Mouse (Mus musculus) MEL (cell line): ENCODE data around the gene Cactin. TPM values are rescaled to one million over a fixed set of nuclear protein-coding genes. Genes with fewer than 3 reads are reported as not detected.
A peak's percentile ranks its signal among the peaks of the same experiment; 100 is the strongest.

Source experiments
- DNase-seq: peaks from one replicate; pipeline ENCODE4 v3.0.0; 2011; ENCODE audit warnings: low read depth, low spot score
- H3K27ac ChIP-seq: 2 replicates; pipeline ENCODE4 v1.5.1; 2012; ENCODE audit warnings: low read depth, mild to moderate bottlenecking, control low read depth, low read length, moderate library complexity; ENCODE audit not compliant: control insufficient read depth
- H3K27me3 ChIP-seq, 2 experiments: fragments of 150-350 bp in 1 of 2; sonication (generic) in 1 of 2; 2 replicates each; pipeline ENCODE4 v1.6.1; 2012; ENCODE audit warnings: low read length in 2 of 2, mild to moderate bottlenecking in 2 of 2, improper control_type of control experiment in 1 of 2, moderate library complexity in 1 of 2; ENCODE audit not compliant: insufficient read depth in 2 of 2, control insufficient read depth in 1 of 2
- H3K36me3 ChIP-seq, 2 experiments: 2 replicates each; pipeline ENCODE4 v1.6.1; 2012 to 2014; ENCODE audit warnings: low read length in 2 of 2, improper control_type of control experiment in 1 of 2, inconsistent platforms in 1 of 2, mild to moderate bottlenecking in 1 of 2; ENCODE audit not compliant: insufficient read depth in 2 of 2, control insufficient read depth in 1 of 2
- H3K4me1 ChIP-seq, 2 experiments: fragments of 150-350 bp in 1 of 2; sonication (generic) in 1 of 2; 2 replicates each; pipeline ENCODE4 v1.6.1; 2012; ENCODE audit warnings: low read length in 2 of 2, improper control_type of control experiment in 1 of 2, mild to moderate bottlenecking in 1 of 2; ENCODE audit not compliant: insufficient read depth in 2 of 2, control insufficient read depth in 1 of 2
- H3K4me3 ChIP-seq, 2 experiments: fragments of 150-350 bp in 1 of 2; sonication (generic) in 1 of 2; 2 replicates each; pipeline ENCODE4 v1.5.1; 2012; ENCODE audit warnings: low read depth in 2 of 2, low read length in 2 of 2, mild to moderate bottlenecking in 2 of 2, moderate library complexity in 2 of 2, control low read depth in 1 of 2, improper control_type of control experiment in 1 of 2; ENCODE audit not compliant: control insufficient read depth in 1 of 2, insufficient read depth in 1 of 2
- H3K79me2 ChIP-seq: 2 replicates; pipeline ENCODE4 v1.6.1; 2012; ENCODE audit warnings: mild to moderate bottlenecking, low read length, moderate library complexity; ENCODE audit not compliant: control insufficient read depth, poor library complexity, insufficient read depth
- H3K9ac ChIP-seq: 2 replicates; pipeline ENCODE4 v1.6.1; 2012; ENCODE audit warnings: low read depth, mild to moderate bottlenecking, control low read depth, low read length, moderate library complexity; ENCODE audit not compliant: control insufficient read depth, poor library complexity, severe bottlenecking
- H3K9me3 ChIP-seq: fragments of 150-350 bp; sonication (generic); replicated peaks from 2 replicates; pipeline ENCODE4 v1.6.1; 2012; ENCODE audit warnings: mild to moderate bottlenecking, low read length, improper control_type of control experiment, moderate library complexity; ENCODE audit not compliant: insufficient read depth
- CTCF ChIP-seq, 3 experiments: IDR thresholded peaks in 2 of 3; conservative IDR thresholded peaks in 1 of 3; 2 replicates each; pipeline ENCODE4 v1.5.1; 2011 to 2012; ENCODE audit warnings: low read length in 3 of 3, low read depth in 2 of 3, mild to moderate bottlenecking in 2 of 3, improper control_type of control experiment in 1 of 3, inconsistent platforms in 1 of 3, mixed read lengths in 1 of 3, moderate library complexity in 1 of 3; ENCODE audit not compliant: control insufficient read depth in 1 of 3, insufficient read depth in 1 of 3, poor library complexity in 1 of 3, severe bottlenecking in 1 of 3
- E2F4 ChIP-seq: IDR thresholded peaks from 2 replicates; pipeline ENCODE4 v1.6.1; 2011; ENCODE audit warnings: low read depth, low read length, improper control_type of control experiment, borderline replicate concordance
- EP300 ChIP-seq, 2 experiments: IDR thresholded peaks; 2 replicates each; pipeline ENCODE4 v1.6.1; 2011; ENCODE audit warnings: improper control_type of control experiment in 2 of 2, low read length in 2 of 2, low read depth in 1 of 2, mild to moderate bottlenecking in 1 of 2
- ETS1 ChIP-seq: IDR thresholded peaks from 2 replicates; pipeline ENCODE4 v1.6.1; 2012; ENCODE audit warnings: low read depth, mild to moderate bottlenecking, inconsistent platforms, low read length, improper control_type of control experiment, moderate library complexity
- GATA1 ChIP-seq: IDR thresholded peaks from 2 replicates; pipeline ENCODE4 v1.6.1; 2011; ENCODE audit warnings: low read depth, low read length, improper control_type of control experiment
- MAX ChIP-seq: IDR thresholded peaks from 2 replicates; pipeline ENCODE4 v1.6.1; 2011; ENCODE audit warnings: low read length, improper control_type of control experiment
- NRF1 ChIP-seq: IDR thresholded peaks from 2 replicates; pipeline ENCODE4 v1.6.1; 2014; ENCODE audit warnings: low read depth, mild to moderate bottlenecking, inconsistent platforms, low read length, improper control_type of control experiment, moderate library complexity; ENCODE audit not compliant: poor library complexity, insufficient read depth, severe bottlenecking
- POLR2AphosphoS2 ChIP-seq: IDR thresholded peaks from 2 replicates; pipeline ENCODE4 v1.6.1; 2011; ENCODE audit warnings: low read length, improper control_type of control experiment
- RCOR1 ChIP-seq: IDR thresholded peaks from 2 replicates; pipeline ENCODE4 v1.6.1; 2012; ENCODE audit warnings: low read depth, mild to moderate bottlenecking, inconsistent platforms, low read length, improper control_type of control experiment
- SIN3A ChIP-seq: IDR thresholded peaks from 2 replicates; pipeline ENCODE4 v1.6.1; 2012; ENCODE audit warnings: low read length, improper control_type of control experiment, inconsistent platforms
- SMC3 ChIP-seq: IDR thresholded peaks from 2 replicates; pipeline ENCODE4 v1.6.1; 2011; ENCODE audit warnings: low read depth, low read length, improper control_type of control experiment
- ZKSCAN1 ChIP-seq: IDR thresholded peaks from 2 replicates; pipeline ENCODE4 v1.6.1; 2012; ENCODE audit warnings: low read depth, mild to moderate bottlenecking, inconsistent platforms, low read length, improper control_type of control experiment, moderate library complexity
- ZNF384 ChIP-seq: IDR thresholded peaks from 2 replicates; pipeline ENCODE4 v1.6.1; 2012; ENCODE audit warnings: low read depth, mild to moderate bottlenecking, inconsistent platforms, low read length, improper control_type of control experiment
- polyA plus RNA-seq, 2 experiments: library from polyadenylated mRNA; stranded (reverse) in 1 of 2; unstranded in 1 of 2; fragments of >175 nt in 1 of 2; fragments of >200 nt in 1 of 2; gene quantifications; 2 replicates each; pipeline versions ENCODE4 v1.2.1 to v1.2.4; 2012; ENCODE audit warnings: low replicate concordance in 2 of 2, low read depth in 1 of 2; ENCODE audit not compliant: insufficient read length in 2 of 2, insufficient read depth in 1 of 2, missing spikeins in 1 of 2
- total RNA-seq: library from RNA; depleted of rRNA; stranded (reverse); fragments of 300-350 nt; gene quantifications from 2 replicates; pipeline ENCODE4 v1.2.3, GENCODE M21; 2012

Gene Cactin
- total and polyA plus RNA-seq, 3 experiments, result 47.6 to 66.8 TPM; not detected in 1

- H3K27me3 ChIP-seq, result no peaks in the 10 kb centered on the region
- H3K4me1 ChIP-seq, result peaks cover 8 to 11% of the 10 kb centered on the region in 2 experiments; a peak in 3 of 4 replicates
- peak; percentile 75 for DNase-seq
- H3K4me3 ChIP-seq, result peak overlapping the region in 1 of 2 experiments; percentile 9; a peak in 1 of 4 replicates
- H3K27ac ChIP-seq, result no peak overlapping the region; the same call in 1 of the 2 replicates
- no peaks in the 10 kb centered on the region; a peak in 1 of 4 replicates for H3K36me3 ChIP-seq
- no peak overlapping the region; the same call in 1 of the 2 replicates for H3K9ac ChIP-seq
- H3K79me2 ChIP-seq, result no peaks in the 10 kb centered on the region
- TF ChIP-seq ETS1 (peak; percentile 29; the same call in 1 of the 2 replicates), E2F4 (no peak), SMC3 (peak; percentile 35), CTCF (IDR thresholded peaks at IDR 0.05 in 2 of 3, conservative IDR thresholded peaks at IDR 0.05 in 1 of 3; ENCODE audit: control insufficient read depth in 1 of 3, insufficient read depth in 1 of 3, low read depth in 2 of 3, low read length in 3 of 3, poor library complexity in 1 of 3, severe bottlenecking in 1 of 3) (peak in 2 of 3 experiments; percentile 33 to 44; a peak in 3 of 6 replicates), NRF1 (no peak), ZNF384 (no peak), GATA1 (0 out of 2 replicates have a peak, but pooled peaks have one; percentile 18), ZKSCAN1 (no peak), MAX (no peak), SIN3A (no peak), RCOR1 (no peak)
- TF ChIP-seq, all 39 proteins: peak for 4
- no peaks in the 10 kb centered on the region for H3K9me3 ChIP-seq
Observed at GRCm38 (mm10) chr10:81344421-81345161, 23.7 kb downstream of the Cactin start.

DNA sequence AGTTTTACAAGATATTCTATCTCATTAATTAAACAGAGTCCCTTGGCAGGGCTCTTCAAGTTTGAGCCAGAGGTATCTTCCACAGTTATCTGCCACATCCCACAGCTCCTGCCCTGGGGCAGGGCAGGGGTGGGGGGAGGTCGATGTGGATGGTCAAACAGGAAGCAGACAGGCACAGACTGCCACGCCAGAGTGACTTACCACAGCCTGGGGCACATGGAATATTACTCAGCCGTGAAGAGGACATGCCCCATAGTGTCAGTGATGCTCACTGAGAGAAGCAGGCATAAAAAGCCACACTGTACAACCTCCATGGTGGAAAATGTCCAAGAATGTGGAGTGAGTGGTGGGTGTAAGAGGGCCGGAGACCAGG lies 24.2 kb downstream of the Cactin start:
- H3K27me3 ChIP-seq, result no peaks in the 10 kb centered on the region
- H3K4me3 ChIP-seq, result no peak overlapping the region
- H3K9ac ChIP-seq, result no peak overlapping the region
- H3K36me3 ChIP-seq, result no peaks in the 10 kb centered on the region; a peak in 1 of 4 replicates
- TF ChIP-seq EP300 (IDR thresholded peaks at IDR 0.05; ENCODE audit: low read depth in 1 of 2, low read length in 2 of 2) (peak in 1 of 2 experiments; percentile 22; a peak in 1 of 4 replicates), ETS1 (peak; percentile 8; the same call in 1 of the 2 replicates), POLR2AphosphoS2 (no peak)
- peaks cover 8 to 13% of the 10 kb centered on the region in 2 experiments; a peak in 3 of 4 replicates for H3K4me1 ChIP-seq
- H3K27ac ChIP-seq, result no peak overlapping the region
- peaks cover 4% of the 10 kb centered on the region; the same call in 1 of the 2 replicates for H3K79me2 ChIP-seq
- H3K9me3 ChIP-seq, result no peaks in the 10 kb centered on the region
- no peak for DNase-seq
